Mouse (Mus musculus): ENCODE results near the gene Mgat1.
"Not testable (repeated sequence)": the region's sequence is repeated elsewhere in the genome, so short reads cannot be mapped to it uniquely, and the experiment has no call there.

Mgat1 gene

DNA sequence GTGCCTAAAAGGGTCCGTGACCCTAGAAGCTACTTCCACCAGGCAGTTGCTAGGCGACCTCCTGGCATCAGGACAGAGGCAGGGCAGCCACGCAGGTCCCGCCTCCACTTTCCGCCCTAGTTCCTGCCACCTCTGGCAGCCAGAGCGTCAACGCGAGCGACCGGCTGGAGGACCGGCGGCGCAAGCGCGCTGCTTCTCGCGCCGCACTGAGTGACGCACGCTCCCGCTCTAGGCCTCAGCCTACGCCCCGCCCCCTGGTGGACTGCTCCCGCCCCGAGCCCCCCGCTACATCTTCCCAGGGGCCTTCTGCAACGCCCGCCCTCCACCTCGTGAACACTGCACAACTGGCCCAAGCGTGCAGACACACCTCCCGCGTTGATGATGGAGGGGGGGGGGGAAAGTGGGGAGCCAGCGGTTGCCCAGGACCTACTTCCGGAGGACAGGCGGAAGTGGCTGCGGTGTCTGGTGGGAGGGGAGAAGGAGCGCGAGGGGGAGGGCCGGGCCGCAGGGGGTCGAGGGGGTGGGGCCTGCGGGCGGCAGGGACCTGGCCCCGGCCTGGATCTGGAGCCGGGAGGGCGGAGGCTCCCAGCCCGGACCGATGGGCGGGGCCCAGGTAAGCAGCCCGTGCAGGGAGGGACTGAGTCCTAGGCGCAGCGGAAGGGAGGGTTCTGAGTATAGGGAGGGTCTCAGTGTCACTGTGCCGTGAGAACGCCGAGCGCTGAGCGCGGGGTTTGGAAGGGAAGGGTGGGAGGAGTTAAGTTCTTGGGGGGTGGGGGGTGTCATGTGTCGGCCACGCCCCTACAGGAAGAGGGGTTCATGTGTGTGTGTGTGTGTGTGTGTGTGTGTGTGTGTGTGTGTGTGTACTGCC lies at the start of gene Mgat1:
Mgat1 (plus strand) TSS at position 465 of the 868 bp plus-strand sequence.
- peak; percentile 94 to 95 for DNase-seq

DNA sequence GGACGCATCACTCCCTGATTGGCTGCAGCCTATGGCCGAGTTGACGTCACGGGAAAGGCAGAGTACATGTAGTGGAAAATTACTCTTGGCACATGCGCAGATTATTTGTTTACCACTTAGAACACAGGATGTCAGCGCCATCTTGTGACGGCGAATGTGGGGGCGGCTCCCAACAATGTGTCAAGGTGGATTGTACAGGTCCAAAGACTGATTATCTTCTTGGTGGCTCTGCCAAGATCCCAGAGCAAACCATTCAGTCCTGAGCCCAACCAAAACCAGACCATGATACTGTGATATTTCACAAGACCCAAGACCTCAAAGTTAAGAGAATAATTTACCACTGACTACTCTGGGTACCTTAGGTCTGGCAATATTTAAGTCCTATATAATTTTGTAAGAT lies 49.2 kb upstream of the Mgat1 start:
- not testable (repeated sequence) for DNase-seq

DNA sequence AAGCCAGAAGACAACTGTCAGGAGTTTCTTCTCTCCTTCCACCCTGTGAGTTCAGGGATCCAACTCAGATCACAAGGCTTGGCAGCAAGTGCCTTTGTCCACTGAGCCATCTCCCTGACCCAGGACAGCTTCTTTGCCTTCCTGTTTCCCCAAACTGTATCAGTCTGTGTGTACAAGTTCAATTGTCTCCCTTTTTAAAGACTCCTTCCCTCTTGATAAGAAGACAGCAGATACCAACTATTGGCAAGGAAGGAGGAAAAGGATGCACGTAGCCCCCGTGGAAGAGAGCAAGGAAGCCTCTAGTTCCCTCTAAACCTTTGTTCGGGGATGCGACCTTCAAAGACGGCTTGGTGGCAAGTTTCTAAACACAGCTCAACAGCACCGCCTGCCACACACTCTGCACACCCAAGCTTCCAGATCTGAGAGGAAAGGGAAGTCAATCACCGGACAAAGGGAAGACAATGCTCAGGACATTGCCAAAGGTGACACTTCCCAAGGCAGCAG lies 48.1 kb upstream of the Mgat1 start:
- DNase-seq: peak; percentile 9 to 38

DNA sequence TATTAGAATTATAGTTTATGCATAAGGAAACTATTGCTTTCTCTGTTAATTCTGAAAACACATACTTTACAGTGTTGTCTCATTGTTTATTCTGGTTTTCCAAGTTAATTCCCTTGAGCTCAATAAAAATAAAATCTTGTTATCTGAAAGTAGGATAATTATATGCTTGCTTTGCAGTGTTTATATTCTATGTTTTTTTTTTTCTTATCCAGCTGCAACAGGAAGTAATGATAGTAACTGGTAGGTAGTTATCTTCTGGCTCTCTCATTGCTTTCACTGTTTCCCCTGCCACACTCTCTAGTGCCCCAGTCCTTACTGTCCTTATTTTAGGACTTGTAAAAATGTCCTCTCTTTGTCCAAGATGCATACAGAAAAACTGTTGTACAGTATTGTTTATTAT lies 43.3 kb upstream of the Mgat1 start:
- no peak for DNase-seq

DNA sequence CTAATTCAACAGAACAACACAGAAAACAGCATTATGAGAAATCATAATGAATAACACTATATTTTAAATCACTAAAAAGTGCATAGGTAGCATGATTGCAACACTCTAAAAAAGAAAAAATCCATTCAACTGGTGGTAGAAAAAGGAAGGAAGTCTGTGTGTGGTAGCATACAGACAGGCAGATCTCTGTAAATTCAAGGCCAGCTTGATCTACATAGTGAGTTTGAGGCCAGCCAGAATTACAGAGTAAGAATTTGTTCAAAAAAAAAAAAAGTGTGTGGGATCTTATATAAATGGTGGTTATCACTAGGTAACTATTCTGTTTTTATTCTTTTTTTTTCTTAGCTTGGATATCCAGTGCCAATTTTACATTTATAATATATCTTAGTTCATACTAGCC lies 42.8 kb upstream of the Mgat1 start:
- DNase-seq: no peak

DNA sequence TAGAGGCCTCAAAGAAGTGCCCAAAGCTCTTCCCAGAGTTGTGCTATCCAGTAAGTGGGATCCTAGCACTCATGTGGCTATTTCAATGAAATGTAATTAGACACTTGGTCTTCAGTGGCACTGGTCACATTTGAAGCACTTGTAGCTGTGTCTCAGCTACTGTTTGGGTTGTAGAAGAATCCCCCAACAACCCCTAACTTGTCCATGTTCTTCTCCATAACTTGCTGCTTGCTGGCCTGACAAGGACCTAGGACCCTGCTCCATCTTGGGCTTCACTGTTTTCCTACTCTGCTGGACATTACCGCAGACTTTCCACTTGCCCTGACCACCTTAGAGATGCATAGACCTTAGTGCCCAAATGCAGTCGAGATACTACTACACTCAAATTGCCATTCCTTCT lies 41.9 kb upstream of the Mgat1 start:
- no peak for DNase-seq

DNA sequence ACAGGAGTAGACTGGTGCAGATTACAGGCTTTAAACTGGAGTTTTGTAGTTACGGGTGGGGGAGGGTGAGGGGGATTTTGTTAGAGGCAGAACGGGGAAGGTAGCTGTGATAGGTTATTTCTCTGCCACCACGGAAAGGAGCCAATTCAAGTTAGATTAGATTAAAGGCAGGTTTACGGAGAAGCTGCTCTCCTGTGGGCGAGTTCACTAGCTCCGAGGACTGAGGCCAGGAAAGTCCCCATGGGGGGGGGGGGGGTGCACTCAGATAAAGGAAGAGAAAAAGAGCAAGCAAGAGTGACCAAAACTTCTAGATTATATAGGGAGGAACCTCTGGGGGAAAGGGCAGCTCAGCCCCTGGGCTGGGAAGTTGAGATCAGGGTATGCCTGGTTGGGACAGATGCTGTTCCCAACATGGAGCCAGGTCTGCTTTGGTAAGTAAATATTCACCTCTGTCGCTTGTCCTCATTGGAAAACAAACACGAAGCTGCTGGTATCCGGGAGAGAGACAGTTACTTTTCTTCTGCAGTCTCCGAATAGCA lies 41.4 kb upstream of the Mgat1 start:
- DNase-seq: peak in 1 of 2 experiments; percentile 26

DNA sequence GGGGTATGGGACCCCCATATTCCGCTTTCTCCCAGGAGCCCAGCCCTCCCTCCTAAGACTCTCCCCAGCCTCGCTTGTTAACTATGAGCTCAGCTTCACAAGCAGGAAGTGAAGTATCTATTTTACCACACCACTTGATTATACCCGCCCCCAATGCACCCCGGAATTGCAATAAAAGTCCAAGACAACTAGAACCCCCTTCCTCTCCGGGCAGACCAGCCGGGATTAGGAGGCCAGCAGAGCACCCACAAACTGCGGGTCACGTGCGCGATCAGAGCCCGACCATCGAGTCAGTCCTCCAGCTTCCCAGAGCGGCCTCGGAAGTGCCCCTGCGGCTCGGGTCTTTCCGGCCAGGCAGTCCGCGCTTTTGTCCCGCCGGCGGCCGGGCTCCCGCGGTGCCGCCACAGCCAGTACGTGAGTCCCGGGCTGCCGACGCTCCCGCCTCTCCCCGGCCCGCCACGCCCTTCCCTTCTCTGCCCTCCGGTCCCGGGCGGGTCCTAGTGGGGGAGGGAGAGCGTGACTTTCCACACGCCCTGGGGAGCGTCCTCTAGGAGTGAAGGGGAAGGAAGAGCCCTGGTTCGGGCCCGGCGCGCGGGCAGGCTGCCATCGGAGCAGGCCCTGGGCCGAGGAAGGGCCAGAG lies 40.7 kb upstream of the Mgat1 start, which contains the start of gene Zfp62:
Zfp62 (plus strand) TSS at position 164 of the 640 bp plus-strand sequence.
- peak; percentile 81 to 89 for DNase-seq

DNA sequence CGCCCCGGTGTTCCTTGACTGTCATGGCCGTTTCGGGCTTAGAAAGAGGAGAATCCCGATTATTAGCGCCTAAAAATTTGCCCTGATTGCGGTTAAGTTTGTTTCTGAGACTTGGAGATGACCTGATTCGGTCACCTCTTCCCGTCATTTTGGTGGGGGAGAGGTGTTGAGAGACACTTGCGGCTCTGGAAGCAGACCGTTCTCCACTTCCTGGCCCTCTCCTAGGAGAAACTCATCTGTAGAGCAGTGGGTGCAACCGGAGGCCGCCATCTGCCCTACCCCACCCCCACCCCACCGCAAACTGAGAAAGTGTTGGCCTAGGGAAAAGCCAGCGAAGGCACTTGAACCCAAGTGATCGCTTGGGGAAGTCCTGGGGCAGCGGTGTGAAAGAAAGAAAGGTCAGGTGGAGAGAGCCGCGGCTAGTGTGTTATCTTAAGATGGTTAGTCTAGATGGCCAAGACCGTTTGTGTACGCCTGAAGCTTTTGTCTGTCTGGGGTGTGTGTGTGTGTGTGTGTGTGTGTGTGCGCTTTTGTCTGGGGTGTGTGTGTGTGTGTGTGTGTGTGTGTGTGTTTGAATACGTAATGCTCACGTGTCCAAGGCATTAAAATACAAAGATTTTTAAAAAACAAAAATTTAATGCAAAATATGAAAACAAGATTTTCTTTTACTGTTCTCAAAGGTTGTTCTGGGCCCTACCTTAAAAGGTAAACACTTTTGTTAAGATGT lies 40.1 kb upstream of the Mgat1 start:
- DNase-seq: peak in 1 of 2 experiments; percentile 48

DNA sequence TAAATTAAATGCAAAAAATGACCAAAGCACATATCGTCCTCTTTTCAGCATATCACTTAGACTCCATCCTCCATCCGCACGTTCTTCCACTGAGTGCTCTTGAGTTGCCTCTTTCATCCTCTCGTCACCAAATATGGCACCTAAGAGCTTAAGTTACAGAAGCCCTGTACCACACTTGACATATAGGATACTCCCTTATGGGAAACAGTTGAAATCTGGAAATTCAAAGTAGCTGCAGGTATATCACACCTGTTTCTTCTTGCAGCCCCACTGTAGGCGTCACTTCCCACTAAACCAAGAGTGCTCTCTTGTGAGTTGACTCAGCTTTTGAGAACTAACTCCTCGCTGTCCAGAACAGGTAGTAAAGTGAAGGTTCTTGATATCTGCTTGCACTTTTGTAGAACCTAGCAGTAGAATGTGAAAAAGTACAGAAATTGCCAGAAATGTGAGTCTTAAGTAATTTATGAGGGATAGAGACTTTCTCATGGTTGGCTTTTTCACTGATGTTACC lies 38.9 kb upstream of the Mgat1 start:
- no peak for DNase-seq

DNA sequence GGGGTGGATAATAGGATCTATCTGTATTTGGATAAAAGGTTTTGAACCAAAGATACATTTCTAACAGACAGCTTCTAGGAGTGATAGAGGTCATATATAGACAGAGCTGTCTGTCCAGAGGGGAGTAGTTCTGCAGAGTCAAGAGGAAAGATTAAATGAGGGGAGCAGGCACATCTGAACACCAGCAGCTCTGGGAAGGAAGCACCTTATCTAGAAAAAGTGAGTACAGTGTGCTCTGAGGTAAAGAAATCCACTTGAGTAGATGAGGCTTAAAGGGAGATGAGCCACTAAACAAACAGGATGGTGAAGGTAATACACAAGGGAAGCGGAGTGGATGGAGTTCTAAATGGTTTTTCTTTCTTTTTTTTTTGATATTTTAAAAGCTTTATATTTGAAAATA lies 36.5 kb upstream of the Mgat1 start:
- no peak for DNase-seq

DNA sequence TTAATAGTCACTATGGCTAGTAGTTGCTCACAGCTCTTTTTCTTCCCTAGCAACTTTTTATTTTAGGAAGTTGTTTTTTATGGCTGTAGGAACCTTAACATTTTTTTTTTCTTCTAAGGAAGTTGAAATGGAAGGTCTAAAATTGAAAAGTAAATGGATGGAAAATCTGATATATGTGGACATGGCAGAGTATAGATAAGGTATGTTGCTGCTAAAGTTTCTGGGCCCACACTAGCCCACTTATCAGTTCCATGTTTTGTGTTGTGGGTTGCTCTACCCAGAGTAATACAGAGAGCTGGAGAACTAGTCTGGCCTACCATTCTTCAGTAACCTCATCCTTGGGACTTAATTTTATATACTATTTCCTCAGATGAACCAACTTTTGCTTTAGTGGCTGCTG lies 31.4 kb upstream of the Mgat1 start:
- DNase-seq: no peak

DNA sequence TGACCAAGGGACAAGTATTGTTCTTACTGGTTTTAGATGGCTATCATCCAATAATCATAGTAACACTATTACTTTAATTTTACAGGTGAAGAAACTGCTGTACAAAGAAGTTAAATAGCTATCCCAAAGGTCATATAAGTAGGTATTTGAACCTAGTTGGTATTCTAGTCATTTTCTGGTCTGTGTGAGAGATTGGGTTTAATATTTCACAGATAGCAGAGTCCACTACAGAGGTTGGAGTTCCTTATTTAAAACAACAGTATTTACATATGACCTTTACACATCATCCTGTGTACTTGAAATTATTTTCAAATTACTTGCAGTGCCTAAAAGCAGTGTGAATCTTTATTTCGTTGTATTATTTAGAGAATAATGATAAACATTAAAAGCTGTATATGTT lies 30.5 kb upstream of the Mgat1 start:
- DNase-seq: no peak

DNA sequence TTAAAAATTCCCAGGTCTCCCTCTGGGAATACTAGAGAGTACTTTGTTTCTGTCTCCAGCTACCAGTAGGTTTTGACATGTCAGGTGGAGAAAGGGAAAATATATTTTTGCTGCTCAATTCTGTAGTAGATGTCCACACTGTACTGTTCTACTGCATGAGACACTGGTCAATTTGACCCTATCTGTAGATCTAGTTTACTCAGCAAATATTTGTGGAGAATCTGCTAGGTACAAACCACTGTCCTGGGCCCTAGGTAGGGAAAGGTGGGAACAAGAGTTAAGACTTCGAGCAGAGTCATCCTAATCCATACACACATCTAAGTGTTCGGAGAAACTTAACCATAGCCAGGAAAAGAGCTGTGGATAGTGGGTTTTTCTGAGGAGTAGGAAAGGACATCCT lies 24.7 kb upstream of the Mgat1 start:
- DNase-seq: no peak

DNA sequence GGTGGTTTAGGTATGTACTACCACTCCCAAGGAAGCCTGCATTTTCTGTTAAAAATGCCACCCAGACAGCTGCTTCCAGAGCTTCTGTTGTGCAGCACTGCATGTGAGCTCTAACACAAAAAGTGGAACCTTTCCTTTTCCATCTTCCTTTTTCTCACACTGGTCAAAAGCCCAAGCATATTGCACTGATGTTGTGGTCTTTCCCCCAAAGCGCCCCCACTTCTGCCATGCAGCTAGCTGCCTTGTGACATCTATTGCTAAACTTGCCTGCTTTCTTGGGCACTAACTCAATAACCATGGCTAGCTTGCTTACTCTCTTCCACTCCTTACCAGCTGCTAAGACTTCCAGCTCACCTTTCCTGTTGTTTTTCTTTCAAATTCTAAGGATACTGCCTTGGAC lies 19.5 kb upstream of the Mgat1 start:
- no peak for DNase-seq

DNA sequence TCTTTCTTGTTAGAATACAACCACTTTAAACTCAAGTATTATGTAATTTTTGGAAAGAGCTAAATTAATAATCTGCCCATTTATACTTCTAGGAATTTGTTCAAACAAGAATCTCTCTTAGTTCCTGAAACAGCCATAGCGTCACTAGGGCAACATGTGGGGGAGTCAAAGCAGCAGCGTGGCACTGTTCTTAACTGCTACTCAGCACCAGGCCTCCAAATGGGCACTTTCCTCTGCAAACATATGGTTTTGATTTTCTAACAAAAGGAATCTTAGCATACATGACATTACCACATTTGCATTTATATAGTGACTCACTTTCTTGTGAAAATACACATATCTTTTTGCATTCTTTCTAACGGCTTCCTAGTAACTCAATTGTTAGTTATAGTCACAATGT lies 11.2 kb upstream of the Mgat1 start:
- no peak for DNase-seq

DNA sequence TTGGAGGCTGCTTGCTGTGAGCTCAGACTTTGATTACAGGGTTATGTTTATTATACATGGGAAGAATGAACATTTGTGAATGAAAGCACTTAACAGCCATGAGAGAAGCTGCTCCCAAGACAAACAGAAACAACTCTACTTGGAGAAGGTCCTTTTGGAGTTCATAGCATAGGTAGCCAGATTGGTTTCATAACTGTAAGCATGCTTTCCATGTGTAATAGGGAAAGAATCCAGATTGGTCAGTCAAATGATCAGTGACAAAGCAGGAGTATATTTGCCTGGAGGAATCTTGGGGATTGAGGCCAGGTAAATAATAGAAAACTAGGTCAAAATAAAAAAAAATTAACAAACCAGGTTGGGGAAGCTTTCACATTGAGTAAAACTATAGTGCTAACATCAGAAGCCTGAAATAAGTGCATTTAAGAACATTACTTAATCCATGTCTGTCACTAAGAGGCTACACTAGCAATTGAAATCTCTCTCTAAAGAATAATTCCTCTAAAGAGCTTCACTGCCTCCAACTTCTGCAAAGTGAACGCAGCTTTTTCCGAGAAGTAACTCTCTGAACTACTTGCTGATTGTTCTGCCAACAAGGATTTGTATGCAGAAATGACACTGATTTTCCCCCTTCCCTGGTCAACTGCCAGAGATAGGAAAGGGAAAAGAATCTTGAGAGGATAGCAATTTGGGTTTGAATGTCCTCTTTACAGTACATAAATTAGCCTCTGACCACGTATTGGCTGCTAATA lies 8.4 kb upstream of the Mgat1 start:
- DNase-seq: no peak

DNA sequence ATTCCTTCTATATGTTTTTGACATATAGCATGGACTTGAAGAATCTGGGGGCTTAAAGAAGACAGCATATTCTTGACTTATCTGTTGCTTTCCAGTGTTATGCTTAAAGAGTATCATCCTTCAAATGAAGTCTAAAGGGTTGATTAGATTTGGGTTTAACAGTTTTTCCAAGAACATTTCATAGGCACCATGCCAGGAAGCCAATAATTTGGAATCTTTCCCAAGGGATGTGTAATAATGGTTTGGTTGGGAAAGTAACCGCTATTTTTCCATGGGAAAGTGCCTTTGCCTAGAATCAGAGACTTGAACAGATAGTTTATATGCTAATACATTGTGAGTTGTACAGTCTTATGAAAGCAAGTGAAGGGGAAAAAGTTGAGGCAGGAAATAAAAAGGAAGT lies 7.1 kb upstream of the Mgat1 start:
- DNase-seq: no peak

DNA sequence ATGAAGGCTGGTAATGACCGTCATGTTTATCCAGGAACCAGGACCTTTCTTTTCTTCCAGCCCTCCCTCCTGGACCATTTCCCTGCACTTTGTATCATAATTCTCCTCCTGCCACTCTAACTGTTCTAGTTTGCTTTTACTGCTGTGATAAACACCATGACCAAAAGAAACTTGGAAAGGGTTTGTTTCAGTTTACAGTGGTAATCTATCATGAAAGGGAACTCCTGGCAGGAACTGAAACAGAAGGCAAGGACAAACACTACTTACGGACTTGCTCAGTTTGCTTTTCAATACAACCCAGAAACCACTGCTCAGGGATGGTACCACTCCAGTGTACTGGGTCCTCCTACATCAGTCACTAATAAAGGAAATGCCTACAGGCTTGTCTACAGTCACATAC lies 6.5 kb upstream of the Mgat1 start:
- DNase-seq: no peak

DNA sequence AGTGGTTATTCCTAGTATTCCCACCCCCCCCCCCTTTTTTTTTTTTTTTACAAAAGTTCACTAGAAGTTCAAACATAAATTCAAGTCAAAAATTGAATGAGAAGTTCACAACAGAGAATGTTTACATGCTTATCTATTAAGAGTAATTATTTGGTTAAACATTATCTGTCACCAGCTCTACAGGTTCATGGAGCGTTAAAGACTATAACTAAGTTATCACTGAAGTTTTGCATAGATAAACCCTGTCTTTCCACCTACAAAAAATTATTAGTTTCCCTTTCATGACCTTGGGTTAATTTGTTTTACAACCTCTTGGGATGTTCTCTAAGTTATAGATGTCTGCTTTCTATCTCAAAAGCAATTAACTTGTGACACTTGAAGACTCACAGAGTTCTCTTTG lies 3.7 kb upstream of the Mgat1 start:
- DNase-seq: no peak

DNA sequence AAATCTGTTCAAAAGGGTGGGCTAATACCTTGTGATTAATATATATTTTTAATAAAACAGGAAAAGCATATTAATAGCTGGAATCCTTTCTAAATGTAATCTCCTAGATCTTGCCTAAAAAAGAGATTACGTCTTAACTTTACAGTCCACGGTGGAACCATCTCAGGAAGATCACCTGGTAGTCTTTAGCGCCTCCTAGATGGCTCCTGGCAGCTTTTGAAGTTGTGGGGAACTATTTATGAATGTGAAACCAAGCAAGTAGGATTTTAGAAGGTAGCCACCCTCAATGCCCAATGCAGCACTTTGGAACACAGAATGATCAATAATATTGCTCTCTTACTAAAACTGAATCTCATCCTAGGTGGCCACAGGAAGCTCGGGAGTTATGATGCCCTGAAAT lies 3.1 kb upstream of the Mgat1 start:
- no peak for DNase-seq

DNA sequence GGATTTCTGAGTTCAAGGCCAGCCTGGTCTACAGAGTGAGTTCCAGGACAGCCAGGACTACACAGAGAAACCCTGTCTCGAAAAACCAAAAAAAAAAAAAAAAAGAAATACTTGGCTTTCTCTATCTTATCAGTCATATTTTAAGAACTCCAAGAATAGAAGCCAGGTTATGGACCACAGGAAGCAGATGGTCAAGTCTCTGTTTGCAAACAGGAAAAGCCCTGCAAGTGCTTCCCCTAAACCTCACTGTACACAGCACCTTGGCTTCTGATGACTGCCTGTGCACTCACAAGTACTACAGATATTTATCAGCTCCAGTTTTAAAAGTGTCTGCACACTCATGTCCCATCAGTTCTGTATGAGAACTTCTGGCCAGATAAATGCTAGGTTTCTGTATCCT lies 2.5 kb upstream of the Mgat1 start:
- DNase-seq: no peak

Measured in thymus, adult 18-20 months (tissue).